Mouse (Mus musculus): ENCODE data around the gene Prkcq. TPM values are rescaled to one million over a fixed set of nuclear protein-coding genes. Genes with fewer than 3 reads are reported as not detected.

Gene Prkcq
- polyA plus RNA-seq, 1 experiment = not detected

DNA sequence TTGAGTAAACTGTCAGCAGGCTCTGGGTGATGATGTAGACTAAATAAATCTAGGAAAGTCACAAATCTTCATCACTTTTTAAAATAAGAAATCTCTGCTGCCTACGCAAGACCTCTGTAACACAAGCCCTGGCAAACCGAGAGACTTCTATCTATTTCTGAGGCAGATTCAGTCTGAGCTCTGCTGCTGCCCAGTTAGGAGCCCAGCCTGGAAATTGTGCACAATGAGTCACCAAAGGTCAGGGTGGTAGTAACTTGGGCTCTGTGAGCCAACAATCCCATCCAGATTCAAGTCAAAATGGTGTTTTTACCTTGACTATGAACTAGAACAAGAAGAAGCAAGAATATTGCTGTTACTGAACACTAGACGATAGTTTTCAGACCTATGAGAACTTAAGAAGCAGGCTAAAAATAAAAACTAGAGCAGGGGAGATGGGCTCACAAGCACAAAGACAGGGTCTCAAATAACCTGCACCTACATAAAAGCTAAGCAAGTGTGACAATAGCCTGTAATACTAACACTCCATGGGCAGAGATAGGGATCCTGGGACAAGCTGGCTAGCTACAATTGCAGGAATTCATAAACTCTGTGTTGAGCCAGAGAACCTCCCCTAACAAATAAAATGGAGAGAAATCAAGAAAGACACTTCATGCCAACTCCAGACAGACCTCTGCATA, 53.0 kb downstream of the Prkcq start:
- no peaks in the 10 kb centered on the region for H3K9me3 ChIP-seq (ENCODE audit: control insufficient read depth, low read length)
- TF ChIP-seq GATA1 (IDR thresholded peaks at IDR 0.05; ENCODE audit: low read length) (no peak), TAL1 (IDR thresholded peaks at IDR 0.05; ENCODE audit: low read length) (no peak)
- no peaks in the 10 kb centered on the region for H3K36me3 ChIP-seq (ENCODE audit: control insufficient read depth)
- peaks cover 5% of the 10 kb centered on the region for H3K4me1 ChIP-seq (ENCODE audit: control insufficient read depth)
- H3K27me3 ChIP-seq (ENCODE audit: control insufficient read depth) = no peaks in the 10 kb centered on the region
- H3K4me3 ChIP-seq (replicated peaks) = no peak overlapping the region

DNA sequence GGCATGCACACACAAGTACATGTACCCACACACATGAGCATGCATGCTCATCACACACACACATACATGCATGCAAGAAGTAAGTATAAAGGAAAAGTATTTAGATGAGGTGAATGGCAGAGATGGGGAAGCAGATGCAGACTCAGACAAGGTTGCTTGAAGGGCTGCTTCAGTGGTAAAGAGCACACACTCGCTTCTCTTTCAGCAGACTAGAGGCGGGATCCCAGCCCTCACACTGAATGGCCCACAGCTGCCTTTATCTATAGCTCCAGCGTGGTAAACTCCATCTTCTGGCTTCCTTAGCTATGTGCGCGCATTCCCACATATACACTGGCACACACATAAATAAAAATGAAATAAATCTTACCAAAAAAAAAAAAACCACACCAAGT, 53.6 kb downstream of the Prkcq start:
- Histone ChIP-seq H3K27me3 (ENCODE audit: control insufficient read depth) (no peaks in the 10 kb centered on the region), H3K36me3 (ENCODE audit: control insufficient read depth) (no peaks in the 10 kb centered on the region), H3K4me1 (ENCODE audit: control insufficient read depth) (peaks cover 5% of the 10 kb centered on the region), H3K4me3 (replicated peaks) (no peak overlapping the region), H3K9me3 (ENCODE audit: control insufficient read depth, low read length) (no peaks in the 10 kb centered on the region)
- no peak for TF ChIP-seq TAL1 (IDR thresholded peaks at IDR 0.05; ENCODE audit: low read length)
- TF ChIP-seq GATA1 (IDR thresholded peaks at IDR 0.05; ENCODE audit: low read length) = no peak

DNA sequence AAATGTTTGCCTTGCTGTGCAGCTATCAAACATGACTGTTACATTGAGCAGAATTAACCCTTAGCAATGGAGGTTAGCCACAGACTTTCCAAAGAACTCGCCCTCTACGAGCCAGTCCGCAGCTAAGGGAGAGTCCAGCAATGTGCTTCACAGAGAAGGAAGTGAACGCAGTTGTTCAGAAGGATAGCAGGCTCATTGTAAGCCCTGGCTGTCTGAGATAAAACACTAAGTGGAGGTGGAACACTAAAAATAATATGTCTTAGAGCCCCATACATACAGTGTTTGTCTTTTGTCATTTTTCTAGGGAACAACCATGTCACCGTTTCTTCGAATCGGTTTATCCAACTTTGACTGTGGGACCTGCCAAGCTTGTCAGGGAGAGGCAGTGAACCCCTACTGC, 54.6 kb downstream of the Prkcq start:
- Histone ChIP-seq H3K4me3 (replicated peaks) (no peak overlapping the region), H3K4me1 (ENCODE audit: control insufficient read depth) (peaks cover 5% of the 10 kb centered on the region), H3K27me3 (ENCODE audit: control insufficient read depth) (no peaks in the 10 kb centered on the region), H3K36me3 (ENCODE audit: control insufficient read depth) (no peaks in the 10 kb centered on the region), H3K9me3 (ENCODE audit: control insufficient read depth, low read length) (no peaks in the 10 kb centered on the region)
- TF ChIP-seq GATA1 (IDR thresholded peaks at IDR 0.05; ENCODE audit: low read length) = no peak
- no peak for TF ChIP-seq TAL1 (IDR thresholded peaks at IDR 0.05; ENCODE audit: low read length)

DNA sequence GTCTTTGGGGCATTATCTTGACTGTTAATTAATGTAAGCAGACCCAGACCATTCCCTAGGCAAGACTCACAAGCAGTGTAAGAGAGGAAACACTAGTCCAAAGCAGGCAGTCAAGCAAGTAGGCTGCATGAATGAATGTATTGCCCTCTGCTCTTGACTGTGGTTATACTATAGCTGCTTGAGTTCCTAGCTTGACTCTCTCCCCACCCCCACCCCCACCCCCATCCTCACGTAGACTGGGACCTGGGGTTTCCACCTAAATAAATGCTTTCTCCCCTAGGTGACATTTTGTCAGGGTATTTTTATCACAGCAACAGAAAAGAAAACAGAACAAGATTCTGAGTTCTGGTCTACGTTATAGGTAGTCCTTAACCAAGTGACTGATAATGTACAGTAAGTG, 57.2 kb downstream of the Prkcq start:
- TF ChIP-seq GATA1 (IDR thresholded peaks at IDR 0.05; ENCODE audit: low read length) (no peak), TAL1 (IDR thresholded peaks at IDR 0.05; ENCODE audit: low read length) (no peak)
- Histone ChIP-seq H3K36me3 (ENCODE audit: control insufficient read depth) (no peaks in the 10 kb centered on the region), H3K4me3 (replicated peaks) (no peak overlapping the region), H3K4me1 (ENCODE audit: control insufficient read depth) (peaks cover 10% of the 10 kb centered on the region), H3K9me3 (ENCODE audit: control insufficient read depth, low read length) (no peaks in the 10 kb centered on the region), H3K27me3 (ENCODE audit: control insufficient read depth) (no peaks in the 10 kb centered on the region)

DNA sequence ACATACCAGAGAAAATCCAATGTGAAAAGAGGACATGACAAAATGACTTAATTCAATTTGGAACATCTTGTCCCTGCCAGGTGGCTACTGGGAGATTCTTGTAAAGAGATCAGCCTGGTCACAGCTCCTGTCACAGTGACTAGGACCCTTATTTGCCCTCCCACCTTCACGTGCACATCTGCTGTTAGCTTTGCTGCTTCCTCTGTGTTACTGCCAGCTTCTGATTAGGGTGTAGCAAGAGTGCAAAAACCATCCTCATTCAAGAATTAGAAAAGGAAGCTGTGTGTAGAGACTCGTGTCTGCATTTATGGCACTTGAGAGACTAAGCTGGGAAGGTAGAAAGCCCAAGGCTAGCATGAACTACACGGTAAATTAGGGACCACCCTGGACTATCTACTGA, 59.2 kb downstream of the Prkcq start:
- Histone ChIP-seq H3K4me3 (replicated peaks) (no peak overlapping the region), H3K4me1 (ENCODE audit: control insufficient read depth) (peaks cover 7% of the 10 kb centered on the region), H3K9me3 (ENCODE audit: control insufficient read depth, low read length) (no peaks in the 10 kb centered on the region), H3K27me3 (ENCODE audit: control insufficient read depth) (no peaks in the 10 kb centered on the region), H3K36me3 (ENCODE audit: control insufficient read depth) (no peaks in the 10 kb centered on the region)
- TF ChIP-seq GATA1 (IDR thresholded peaks at IDR 0.05; ENCODE audit: low read length) (no peak), TAL1 (IDR thresholded peaks at IDR 0.05; ENCODE audit: low read length) (no peak)

DNA sequence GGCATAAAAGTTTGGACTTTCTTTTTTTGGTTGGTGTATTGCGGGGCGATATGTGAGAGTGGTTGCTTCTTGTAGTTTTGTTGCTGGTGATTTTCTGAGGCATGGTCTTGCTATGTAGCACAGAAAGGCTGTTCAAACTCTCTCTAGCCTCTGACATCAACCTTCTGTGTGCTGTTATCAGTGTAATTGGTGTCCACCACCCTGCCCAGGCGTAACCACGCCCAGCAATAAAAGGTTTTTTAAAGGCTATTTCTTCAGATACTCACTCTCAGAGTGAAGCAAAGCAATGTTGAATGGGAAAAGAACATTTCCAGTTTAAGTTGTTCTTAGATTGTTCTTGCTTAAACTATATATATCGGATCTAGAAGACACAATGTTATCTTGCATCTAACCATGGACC, 60.1 kb downstream of the Prkcq start:
- no peaks in the 10 kb centered on the region for H3K27me3 ChIP-seq (ENCODE audit: control insufficient read depth)
- H3K9me3 ChIP-seq (ENCODE audit: control insufficient read depth, low read length) = no peaks in the 10 kb centered on the region
- no peaks in the 10 kb centered on the region for H3K36me3 ChIP-seq (ENCODE audit: control insufficient read depth)
- TF ChIP-seq GATA1 (IDR thresholded peaks at IDR 0.05; ENCODE audit: low read length) (no peak), TAL1 (IDR thresholded peaks at IDR 0.05; ENCODE audit: low read length) (no peak)
- peaks cover 5% of the 10 kb centered on the region for H3K4me1 ChIP-seq (ENCODE audit: control insufficient read depth)
- no peak overlapping the region for H3K4me3 ChIP-seq (replicated peaks)

DNA sequence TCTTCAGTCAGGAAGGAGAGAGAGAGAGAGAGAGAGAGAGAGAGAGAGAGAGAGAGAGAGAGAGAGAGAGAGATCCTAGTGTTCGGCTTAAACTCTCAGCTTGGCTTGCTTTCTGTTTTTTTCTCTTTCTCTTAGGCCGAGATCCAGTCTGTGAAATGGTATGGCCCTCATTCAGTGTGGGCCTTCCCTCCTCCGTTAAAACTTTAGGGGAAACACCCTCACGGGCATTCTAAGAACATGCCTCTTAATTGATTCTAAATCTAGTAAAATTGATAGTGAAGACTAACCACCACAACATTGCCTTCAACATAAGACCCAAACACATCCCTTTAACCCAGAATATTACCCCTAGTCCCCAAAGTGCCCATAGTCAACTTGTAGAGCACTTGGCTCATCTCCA, 66.3 kb downstream of the Prkcq start:
- TF ChIP-seq TAL1 (IDR thresholded peaks at IDR 0.05; ENCODE audit: low read length) = no peak
- TF ChIP-seq GATA1 (IDR thresholded peaks at IDR 0.05; ENCODE audit: low read length) = no peak
- Histone ChIP-seq H3K36me3 (ENCODE audit: control insufficient read depth) (no peaks in the 10 kb centered on the region), H3K9me3 (ENCODE audit: control insufficient read depth, low read length) (no peaks in the 10 kb centered on the region), H3K4me1 (ENCODE audit: control insufficient read depth) (no peaks in the 10 kb centered on the region), H3K4me3 (replicated peaks) (no peak overlapping the region), H3K27me3 (ENCODE audit: control insufficient read depth) (no peaks in the 10 kb centered on the region)

DNA sequence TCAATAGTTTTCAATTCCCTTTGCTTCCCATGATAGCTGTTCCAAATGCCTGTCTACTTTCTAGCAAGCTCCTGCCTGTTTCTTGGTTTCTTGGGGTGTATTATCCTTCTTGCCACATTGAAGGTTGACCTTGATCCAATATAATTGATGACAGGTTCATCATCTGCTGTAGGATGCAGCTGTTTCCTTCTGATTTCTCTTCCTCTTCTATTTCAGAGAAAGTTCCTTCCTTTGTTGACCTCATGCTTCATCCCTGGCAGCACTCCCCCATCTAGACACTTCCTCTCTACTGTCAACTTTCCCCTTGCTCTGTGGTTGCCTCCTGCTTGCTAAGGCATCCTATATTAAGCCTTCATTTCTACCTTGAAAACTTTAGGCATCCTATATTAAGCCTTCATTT, 67.6 kb downstream of the Prkcq start:
- Histone ChIP-seq H3K9me3 (ENCODE audit: control insufficient read depth, low read length) (no peaks in the 10 kb centered on the region), H3K27me3 (ENCODE audit: control insufficient read depth) (no peaks in the 10 kb centered on the region), H3K36me3 (ENCODE audit: control insufficient read depth) (no peaks in the 10 kb centered on the region), H3K4me1 (ENCODE audit: control insufficient read depth) (no peaks in the 10 kb centered on the region), H3K4me3 (replicated peaks) (no peak overlapping the region)
- TF ChIP-seq TAL1 (IDR thresholded peaks at IDR 0.05; ENCODE audit: low read length) (no peak), GATA1 (IDR thresholded peaks at IDR 0.05; ENCODE audit: low read length) (no peak)

DNA sequence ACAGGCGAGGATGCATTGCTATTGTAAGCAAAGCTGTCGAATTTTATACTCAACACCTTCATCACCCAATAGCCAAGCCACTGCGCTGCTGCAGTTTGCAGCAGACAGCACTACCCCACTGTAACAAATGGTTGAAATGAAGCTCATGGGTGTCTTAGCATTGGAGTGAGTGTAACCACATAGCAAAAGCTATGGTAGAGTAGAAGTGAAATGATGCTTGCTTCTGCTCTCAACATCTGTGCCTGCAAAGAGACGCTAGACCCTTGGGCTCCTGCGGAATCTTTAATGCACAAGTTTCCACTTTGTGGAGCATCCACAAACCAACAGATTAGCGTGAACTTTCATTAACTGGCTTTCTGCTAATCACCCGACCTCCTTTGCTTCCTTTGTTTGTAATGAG, 74.0 kb downstream of the Prkcq start:
- H3K4me3 ChIP-seq (replicated peaks) = no peak overlapping the region
- H3K4me1 ChIP-seq (ENCODE audit: control insufficient read depth) = no peaks in the 10 kb centered on the region
- no peak for TF ChIP-seq TAL1 (IDR thresholded peaks at IDR 0.05; ENCODE audit: low read length)
- TF ChIP-seq GATA1 (IDR thresholded peaks at IDR 0.05; ENCODE audit: low read length) = no peak
- no peaks in the 10 kb centered on the region for H3K9me3 ChIP-seq (ENCODE audit: control insufficient read depth, low read length)
- H3K36me3 ChIP-seq (ENCODE audit: control insufficient read depth) = no peaks in the 10 kb centered on the region
- H3K27me3 ChIP-seq (ENCODE audit: control insufficient read depth) = no peaks in the 10 kb centered on the region

DNA sequence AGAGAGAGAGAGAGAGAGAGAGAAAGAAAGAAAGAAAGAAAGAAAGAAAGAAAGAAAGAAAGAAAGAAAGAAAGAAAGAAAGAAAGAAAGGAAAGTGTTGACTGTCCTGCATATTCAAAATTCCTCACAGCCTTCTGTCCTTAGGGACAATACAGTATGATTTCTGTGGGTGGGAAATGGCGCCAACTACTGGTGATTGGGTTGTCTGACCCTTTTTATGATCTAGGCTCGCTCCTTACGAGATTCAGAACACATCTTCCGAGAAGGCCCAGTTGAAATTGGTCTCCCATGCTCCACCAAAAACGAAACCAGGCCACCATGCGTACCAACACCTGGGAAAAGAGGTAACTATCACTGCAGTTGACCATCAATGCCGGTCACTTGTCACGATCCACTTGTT, 82.0 kb downstream of the Prkcq start:
- H3K4me1 ChIP-seq (ENCODE audit: control insufficient read depth) = no peaks in the 10 kb centered on the region
- TF ChIP-seq GATA1 (IDR thresholded peaks at IDR 0.05; ENCODE audit: low read length) = no peak
- TF ChIP-seq TAL1 (IDR thresholded peaks at IDR 0.05; ENCODE audit: low read length) = no peak
- H3K27me3 ChIP-seq (ENCODE audit: control insufficient read depth) = no peaks in the 10 kb centered on the region
- H3K9me3 ChIP-seq (ENCODE audit: control insufficient read depth, low read length) = no peaks in the 10 kb centered on the region
- H3K36me3 ChIP-seq (ENCODE audit: control insufficient read depth) = no peaks in the 10 kb centered on the region
- H3K4me3 ChIP-seq (replicated peaks) = no peak overlapping the region

Data from erythroblast, embryonic 14.5 days (primary cell).